Comparison of ENCODE assay signal across 8 mouse cellular contexts in the genomic region with DNA sequence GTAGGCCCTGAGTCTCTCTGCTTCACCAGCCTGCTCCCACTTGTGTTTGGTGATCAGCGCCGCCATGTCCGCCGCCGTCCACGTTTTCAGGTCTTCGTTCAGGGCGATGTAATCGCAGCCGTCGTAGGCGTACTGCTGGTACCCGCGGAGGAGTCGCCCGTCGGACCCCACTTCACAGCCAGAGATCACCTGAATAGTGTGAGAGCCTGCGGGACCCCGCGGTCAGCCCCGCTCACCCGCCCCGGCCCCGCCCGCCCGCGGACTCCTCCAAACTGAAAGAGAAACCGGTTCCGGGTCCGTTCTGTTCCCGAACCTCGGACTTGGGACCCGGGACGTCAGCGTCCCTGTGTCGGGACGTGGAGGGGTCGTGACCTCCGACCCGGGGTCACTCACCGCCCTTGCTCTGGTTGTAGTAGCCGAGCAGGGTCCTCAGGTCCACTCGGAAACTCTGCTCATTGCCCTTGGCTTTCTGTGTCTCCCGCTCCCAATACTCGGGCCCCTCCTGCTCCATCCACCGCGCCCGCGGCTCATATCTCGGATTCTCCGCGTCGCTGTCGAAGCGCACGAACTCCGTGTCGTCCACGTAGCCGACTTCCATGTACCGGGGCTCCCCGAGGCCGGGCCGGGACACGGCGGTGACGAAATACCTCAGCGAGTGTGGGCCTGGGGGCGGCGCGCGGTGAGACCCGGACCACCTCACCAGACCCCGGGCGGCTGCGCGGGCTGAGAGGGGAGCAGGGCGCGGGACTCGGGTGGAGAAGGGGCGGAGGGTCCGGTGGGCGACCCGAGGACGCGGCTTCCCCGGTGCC. TPM values are rescaled to one million over a fixed set of nuclear protein-coding genes. Genes with fewer than 3 reads are reported as not detected.
DNase-seq lines count a peak whose midpoint lies in the region; ATAC-seq and TF ChIP-seq lines count a peak whose summit lies in the region.

No protein-coding gene starts in this region.

- H3K9me3 ChIP-seq in limb, embryonic 11.5 days (ENCODE audit: control insufficient read depth, low read length): no peaks in the 10 kb centered on the region
- H3K9me3 ChIP-seq in midbrain, embryonic 15.5 days: no peaks in the 10 kb centered on the region

- 3% methylated on average over 83 of the region's 87 CpGs for WGBS in limb, embryonic 11.5 days
- 2% methylated on average over 85 of the region's 87 CpGs for WGBS in midbrain, embryonic 15.5 days

- ATAC-seq in limb, embryonic 11.5 days (ENCODE audit: insufficient number of reproducible peaks, low FRiP score, low TSS enrichment, low read depth): 0 out of 2 replicates have a peak, but pooled peaks have one; percentile 44
- ATAC-seq in midbrain, embryonic 15.5 days (replicated peaks): peak; percentile 17; the same call in 1 of the 2 replicates

- peaks cover 20% of the 10 kb centered on the region for H3K27me3 ChIP-seq in limb, embryonic 11.5 days (ENCODE audit: control insufficient read depth, insufficient read depth, low read length)
- H3K27me3 ChIP-seq in midbrain, embryonic 15.5 days (replicated peaks): peaks cover 33% of the 10 kb centered on the region

- no peak for TF ChIP-seq POLR2A in brain, embryonic 14.5 days (IDR thresholded peaks at IDR 0.05; ENCODE audit: borderline replicate concordance, extremely low read depth, insufficient read depth, insufficient read length, poor library complexity, severe bottlenecking)

- H3K4me2 ChIP-seq in limb, embryonic 11.5 days (ENCODE audit: low read depth, severe bottlenecking): peak overlapping the region; percentile 92
- peak overlapping the region; percentile 98 for H3K4me2 ChIP-seq in midbrain, embryonic 15.5 days

- peak; percentile 19 for DNase-seq in gastrocnemius, postnatal 14 days
- DNase-seq in gastrocnemius, postnatal 4 days (ENCODE audit: low spot score in 2 of 2): no peak
- peak; percentile 5 for DNase-seq in brain, embryonic 14.5 days (ENCODE audit: low read depth)
- peak; percentile 29 to 34 for DNase-seq in heart, postnatal 14 days
- DNase-seq in limb, embryonic 11.5 days (ENCODE audit: low spot score): peak; percentile 47
- DNase-seq in left cerebral cortex, adult 9 months (ENCODE audit: low spot score in 2 of 2): no peak
- DNase-seq in frontal cortex, postnatal 25 days (ENCODE audit: low spot score in 2 of 2): no peak

- peak overlapping the region; percentile 41 for H3K4me3 ChIP-seq in limb, embryonic 11.5 days (ENCODE audit: low read depth, low read length)
- peak overlapping the region; percentile 50 for H3K4me3 ChIP-seq in midbrain, embryonic 15.5 days

- TF ChIP-seq CTCF in brain, embryonic 14.5 days (IDR thresholded peaks at IDR 0.05; ENCODE audit: borderline replicate concordance, extremely low read depth, insufficient read depth, insufficient read length): no peak

- peak overlapping the region; percentile 37 for H3K9ac ChIP-seq in limb, embryonic 11.5 days (ENCODE audit: low read length)
- H3K9ac ChIP-seq in midbrain, embryonic 15.5 days: peak overlapping the region; percentile 56

- intact Hi-C loops in gastrocnemius, postnatal 14 days (cut with DNase I; ENCODE audit: low total_unique reads): no loop called here
- intact Hi-C loops in heart, postnatal 14 days (cut with DNase I): loop anchor here (5.0 kb wide), 1 partner anchor 32 kb away; no protein-coding TSS in a partner anchor

- no peaks in the 10 kb centered on the region for H3K36me3 ChIP-seq in limb, embryonic 11.5 days (ENCODE audit: control insufficient read depth, insufficient read depth, low read length)
- no peaks in the 10 kb centered on the region for H3K36me3 ChIP-seq in midbrain, embryonic 15.5 days (replicated peaks)

- 0 out of 2 replicates have a peak, but pooled peaks cover 2% of the 10 kb centered on the region for H3K4me1 ChIP-seq in limb, embryonic 11.5 days (ENCODE audit: control insufficient read depth, insufficient read depth, low read length)
- H3K4me1 ChIP-seq in midbrain, embryonic 15.5 days: peaks cover 13% of the 10 kb centered on the region

- no peak overlapping the region for H3K27ac ChIP-seq in limb, embryonic 11.5 days (replicated peaks; ENCODE audit: low read depth, low read length)
- no peak overlapping the region for H3K27ac ChIP-seq in midbrain, embryonic 15.5 days

RNA-seq across cellular contexts. Expression of gene H2-K1, which starts 0.6 kb away (rescaled TPM):
- 10 to 100 TPM; 26.5 to 40.1 TPM for total RNA-seq in gastrocnemius, postnatal 14 days (2021)
- 10 to 100 TPM; 38.8 to 51.5 TPM for total RNA-seq in gastrocnemius, postnatal 4 days (2021)
- polyA plus RNA-seq in brain, embryonic 14.5 days (2012; rRNA removed): 20.4 and 20.5 TPM in 2 replicates
- total RNA-seq in heart, postnatal 14 days (2021): 10 to 100 TPM; 56.5 to 61.2 TPM
- polyA plus RNA-seq in limb, embryonic 11.5 days (2014; fragmentation: Nextera tagmentation; extraction: Ambion mirVana): 4.2 and 5.3 TPM in 2 replicates
- polyA plus RNA-seq in midbrain, embryonic 15.5 days (2015; fragmentation: Nextera tagmentation; extraction: Ambion mirVana): 19.0 and 20.1 TPM in 2 replicates

RNA-seq across cellular contexts. Expression of gene Ring1, which starts 24.9 kb away (rescaled TPM):
- total RNA-seq in gastrocnemius, postnatal 14 days (2021): 10 to 100 TPM; 11.3 to 13.1 TPM
- total RNA-seq in gastrocnemius, postnatal 4 days (2021): 10 to 100 TPM; 19.3 to 20.9 TPM
- polyA plus RNA-seq in brain, embryonic 14.5 days (2012; rRNA removed): 58.8 and 68.8 TPM in 2 replicates
- 10 to 100 TPM; 12.2 to 14.6 TPM for total RNA-seq in heart, postnatal 14 days (2021)
- polyA plus RNA-seq in limb, embryonic 11.5 days (2014; fragmentation: Nextera tagmentation; extraction: Ambion mirVana): 3.8 and 5.6 TPM in 2 replicates
- 22.8 and 26.3 TPM in 2 replicates for polyA plus RNA-seq in midbrain, embryonic 15.5 days (2015; fragmentation: Nextera tagmentation; extraction: Ambion mirVana)

RNA-seq across cellular contexts. Expression of gene H2-Ke6, which starts 28.3 kb away (rescaled TPM):
- total RNA-seq in gastrocnemius, postnatal 14 days (2021): 10 to 100 TPM; 50.1 to 51.3 TPM
- total RNA-seq in gastrocnemius, postnatal 4 days (2021): 10 to 100 TPM; 60.4 to 61.7 TPM
- 88.8 and 156 TPM in 2 replicates for polyA plus RNA-seq in brain, embryonic 14.5 days (2012; rRNA removed)
- 10 to 100 TPM; 80.6 to 88.2 TPM for total RNA-seq in heart, postnatal 14 days (2021)
- 34.9 and 37.7 TPM in 2 replicates for polyA plus RNA-seq in limb, embryonic 11.5 days (2014; fragmentation: Nextera tagmentation; extraction: Ambion mirVana)
- polyA plus RNA-seq in midbrain, embryonic 15.5 days (2015; fragmentation: Nextera tagmentation; extraction: Ambion mirVana): 65.6 and 74.1 TPM in 2 replicates

RNA-seq across cellular contexts. Expression of gene Slc39a7, which starts 31.9 kb away (rescaled TPM):
- 10 to 100 TPM; 44.9 to 60.1 TPM for total RNA-seq in gastrocnemius, postnatal 14 days (2021)
- total RNA-seq in gastrocnemius, postnatal 4 days (2021): 100 to 1,000 TPM in 1 of 2 experiments, 10 to 100 TPM in 1; 98.5 to 107 TPM
- 133 and 138 TPM in 2 replicates for polyA plus RNA-seq in brain, embryonic 14.5 days (2012; rRNA removed)
- total RNA-seq in heart, postnatal 14 days (2021): 10 to 100 TPM; 63.2 to 63.3 TPM
- polyA plus RNA-seq in limb, embryonic 11.5 days (2014; fragmentation: Nextera tagmentation; extraction: Ambion mirVana): 85.6 and 94.1 TPM in 2 replicates
- 178 and 184 TPM in 2 replicates for polyA plus RNA-seq in midbrain, embryonic 15.5 days (2015; fragmentation: Nextera tagmentation; extraction: Ambion mirVana)

RNA-seq across cellular contexts. Expression of gene Rxrb, which starts 32.1 kb away (rescaled TPM):
- total RNA-seq in gastrocnemius, postnatal 14 days (2021): 10 to 100 TPM; 35.2 to 35.8 TPM
- total RNA-seq in gastrocnemius, postnatal 4 days (2021): 10 to 100 TPM; 43.6 to 49.4 TPM
- polyA plus RNA-seq in brain, embryonic 14.5 days (2012; rRNA removed): 83.9 and 97.4 TPM in 2 replicates
- total RNA-seq in heart, postnatal 14 days (2021): 10 to 100 TPM; 41.9 to 44.7 TPM
- polyA plus RNA-seq in limb, embryonic 11.5 days (2014; fragmentation: Nextera tagmentation; extraction: Ambion mirVana): 20.5 and 24.0 TPM in 2 replicates
- polyA plus RNA-seq in midbrain, embryonic 15.5 days (2015; fragmentation: Nextera tagmentation; extraction: Ambion mirVana): 64.7 and 65.5 TPM in 2 replicates

Comparison
In these comparisons a context has a peak if more than half of its experiments do, and no peak if none do; other contexts are left out.
1. DNase-seq: peak in gastrocnemius, postnatal 14 days (single experiment), brain, embryonic 14.5 days (single experiment), heart, postnatal 14 days (2 of 2) and limb, embryonic 11.5 days (single experiment); none in gastrocnemius, postnatal 4 days (0 of 2), left cerebral cortex, adult 9 months (0 of 2) and frontal cortex, postnatal 25 days (0 of 2).